Mouse (Mus musculus) C2C12 (cell line): ENCODE measurements around the gene Tspoap1.

Source experiments
- CEBPB ChIP-seq: IDR thresholded peaks from one replicate; pipeline ENCODE4 v1.6.1; 2011; ENCODE audit warnings: low read depth, mild to moderate bottlenecking, control low read depth, moderate library complexity
- CTCF ChIP-seq: IDR thresholded peaks from one replicate; pipeline ENCODE4 v1.5.1; 2011; ENCODE audit not compliant: control insufficient read depth, insufficient read depth, insufficient read length
- FOSL1 ChIP-seq: IDR thresholded peaks from one replicate; pipeline ENCODE4 v1.8.0; 2011; ENCODE audit warnings: mild to moderate bottlenecking, low read length; ENCODE audit not compliant: poor library complexity, insufficient read depth, severe bottlenecking
- MAX ChIP-seq: IDR thresholded peaks from one replicate; pipeline ENCODE4 v1.6.1; 2011; ENCODE audit warnings: mild to moderate bottlenecking, control low read depth
- MYOD1 ChIP-seq: IDR thresholded peaks from one replicate; pipeline ENCODE4 v1.6.1; 2011; ENCODE audit warnings: low read depth; ENCODE audit not compliant: control insufficient read depth, insufficient read length
- USF1 ChIP-seq: IDR thresholded peaks from one replicate; pipeline ENCODE4 v1.6.1; 2011; ENCODE audit warnings: low read depth, mild to moderate bottlenecking, control low read depth, moderate library complexity

GRCm38 (mm10) chr11:87751031-87751430 is 9.3 kb upstream of the Tspoap1 start:
- TF ChIP-seq CTCF = no peak
- no peak for TF ChIP-seq USF1
- no peak for TF ChIP-seq FOSL1
- TF ChIP-seq MAX = no peak
- no peak for TF ChIP-seq MYOD1
- TF ChIP-seq CEBPB = no peak
